Mouse (Mus musculus) ES-Bruce4 (cell line): Measurements from ENCODE around the gene Gad2.

Experiments
- CTCF ChIP-seq: IDR thresholded peaks from one replicate; pipeline ENCODE4 v1.8.1; 2011; ENCODE audit warnings: low read depth, low read length
- EP300 ChIP-seq: IDR thresholded peaks from 2 replicates; pipeline ENCODE4 v1.6.1; 2011; ENCODE audit warnings: low read depth, low read length; ENCODE audit not compliant: insufficient read depth

DNA sequence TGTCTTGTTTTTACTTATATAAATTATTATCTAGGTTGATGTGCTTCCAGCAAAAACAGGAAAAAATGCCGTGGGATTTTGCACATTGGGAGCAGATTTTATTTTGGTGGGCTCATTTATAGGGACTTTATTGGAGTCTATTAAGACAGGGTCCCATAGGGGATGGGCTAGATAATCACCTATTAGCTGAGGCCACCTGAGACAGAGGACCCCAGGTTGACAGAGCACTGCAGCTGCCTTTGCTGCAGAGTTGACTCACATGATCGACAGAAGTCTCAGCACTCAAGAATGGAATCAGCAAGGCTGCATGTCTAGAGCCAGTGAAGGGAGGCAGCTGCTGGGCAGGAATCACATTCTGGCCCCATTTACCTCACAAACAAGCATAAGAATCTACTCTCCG, 84.2 kb downstream of the Gad2 start:
- TF ChIP-seq CTCF (no peak), EP300 (no peak)
